Mouse (Mus musculus): Measurements from ENCODE around the gene Swap70. TPM values are rescaled to one million over a fixed set of nuclear protein-coding genes. Genes with fewer than 3 reads are reported as not detected.

The Swap70 gene
- polyA plus RNA-seq, 1 experiment from 2014 or later: 22.3 TPM

DNA sequence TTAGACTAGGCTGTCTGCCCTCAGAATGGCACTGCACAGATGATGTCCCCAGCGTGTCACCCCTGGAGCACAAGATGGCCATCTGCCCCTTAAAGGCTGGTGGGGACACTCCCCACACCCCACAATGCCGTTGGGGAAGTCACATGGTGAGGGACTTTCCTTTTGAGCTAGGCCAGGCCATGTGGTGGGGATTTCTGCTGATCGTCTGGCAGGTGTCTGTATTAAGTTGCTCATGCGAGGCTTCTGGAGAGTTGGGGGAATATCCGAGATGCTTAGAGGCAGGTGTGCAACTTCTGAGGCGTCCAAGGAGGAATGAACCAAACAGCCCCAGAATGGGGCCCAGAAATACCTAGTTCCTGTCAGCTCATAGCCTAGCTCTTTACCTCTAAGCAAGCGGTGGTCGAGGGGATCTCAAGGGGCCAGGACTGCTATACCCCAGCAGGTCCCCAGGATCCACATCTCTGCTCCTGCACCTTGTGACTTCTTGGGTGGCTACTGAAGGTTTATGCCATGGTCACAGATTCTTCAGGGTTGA lies 64.8 kb downstream of the Swap70 start:
- Histone ChIP-seq H3K36me3 (ENCODE audit: control insufficient read depth, insufficient read depth) (peaks cover 9% of the 10 kb centered on the region; the same call in 1 of the 2 replicates), H3K4me3 (ENCODE audit: low read length) (no peak overlapping the region), H3K27ac (ENCODE audit: low read length) (no peak overlapping the region), H3K4me1 (ENCODE audit: control insufficient read depth, insufficient read depth, low read length) (peaks cover 26% of the 10 kb centered on the region), H3K4me2 (ENCODE audit: low read depth, low read length) (no peak overlapping the region), H3K9ac (ENCODE audit: low read length) (no peak overlapping the region), H3K27me3 (ENCODE audit: control insufficient read depth, insufficient read depth, low read length) (no peaks in the 10 kb centered on the region), H3K9me3 (replicated peaks; ENCODE audit: control insufficient read depth, low read length) (no peaks in the 10 kb centered on the region)
- 69% methylated on average over 8 of the region's 8 CpGs for WGBS
- ATAC-seq (replicated peaks; ENCODE audit: extremely low read depth, insufficient read depth, low FRiP score): no peak

DNA sequence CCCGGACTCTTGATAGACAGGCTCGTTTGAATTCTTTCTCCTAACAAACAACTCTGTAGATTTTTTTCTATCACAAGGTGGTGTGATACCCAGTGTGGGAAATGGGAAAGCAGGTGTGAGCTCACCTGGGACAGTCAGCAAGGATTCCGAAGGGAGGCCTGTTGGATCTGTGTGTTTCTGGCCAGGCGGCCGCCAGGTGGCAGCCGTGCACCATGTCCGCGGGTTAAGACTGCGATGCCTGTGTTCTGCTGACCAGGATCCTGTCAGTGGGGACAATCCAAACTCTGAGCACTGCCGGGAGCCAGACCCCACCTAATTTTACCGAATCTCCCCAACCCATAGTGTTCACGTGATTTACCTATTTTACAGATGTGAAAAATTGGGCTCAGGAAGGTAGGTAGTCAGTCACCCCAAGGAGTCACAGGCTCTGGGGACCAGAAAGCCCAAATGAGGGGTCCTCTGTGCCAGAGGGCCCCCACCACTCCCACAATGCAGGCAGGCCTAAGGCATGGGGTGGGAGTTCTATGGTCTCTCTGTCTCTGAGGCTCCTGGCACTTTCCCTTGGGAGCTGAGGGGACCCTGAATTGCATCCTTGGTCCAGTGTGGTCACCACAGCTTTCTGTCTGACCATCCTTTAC lies 65.4 kb downstream of the Swap70 start:
- no peak overlapping the region; the same call in 1 of the 2 replicates for H3K4me2 ChIP-seq (ENCODE audit: low read depth, low read length)
- peak; percentile 47 for ATAC-seq (replicated peaks; ENCODE audit: extremely low read depth, insufficient read depth, low FRiP score)
- H3K9ac ChIP-seq (ENCODE audit: low read length): 0 out of 2 replicates have a peak overlapping the region, but pooled peaks have one; percentile 49
- H3K9me3 ChIP-seq (replicated peaks; ENCODE audit: control insufficient read depth, low read length): no peaks in the 10 kb centered on the region
- peak overlapping the region; percentile 69 for H3K27ac ChIP-seq (ENCODE audit: low read length)
- 7% methylated on average over 12 of the region's 12 CpGs for WGBS
- peaks cover 26% of the 10 kb centered on the region for H3K4me1 ChIP-seq (ENCODE audit: control insufficient read depth, insufficient read depth, low read length)
- H3K27me3 ChIP-seq (ENCODE audit: control insufficient read depth, insufficient read depth, low read length): no peaks in the 10 kb centered on the region
- peaks cover 2% of the 10 kb centered on the region; the same call in 1 of the 2 replicates for H3K36me3 ChIP-seq (ENCODE audit: control insufficient read depth, insufficient read depth)
- H3K4me3 ChIP-seq (ENCODE audit: low read length): no peak overlapping the region

DNA sequence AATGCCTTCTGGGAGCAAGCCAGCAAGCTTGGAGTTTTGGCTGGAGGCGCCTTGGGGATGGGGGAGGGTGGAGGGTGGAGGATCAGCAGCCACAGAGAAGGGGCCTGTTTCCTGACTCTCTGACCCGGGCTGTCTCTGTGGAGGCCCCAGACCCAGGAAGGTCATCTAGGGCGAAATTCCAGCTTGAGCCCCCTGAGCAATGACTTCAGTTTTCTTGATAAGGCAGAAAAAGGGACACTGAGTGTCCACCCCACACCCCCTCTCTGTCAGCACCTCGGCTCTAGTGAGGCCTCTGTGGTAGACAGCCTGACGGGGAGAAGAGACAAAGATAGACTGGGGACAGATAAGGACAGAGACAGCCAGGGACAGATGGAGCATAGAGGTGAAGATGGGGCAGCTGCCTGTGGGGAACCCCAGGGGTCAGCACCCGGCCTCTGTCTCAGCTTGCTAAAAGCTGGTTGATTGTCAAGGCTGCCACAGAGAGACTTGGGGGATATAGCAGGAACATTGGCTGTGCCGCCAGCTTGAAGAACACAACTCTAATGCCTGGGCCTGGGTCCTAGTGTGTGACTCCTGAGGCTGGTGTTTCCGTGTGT lies 66.1 kb downstream of the Swap70 start:
- no peak overlapping the region for H3K4me2 ChIP-seq (ENCODE audit: low read depth, low read length)
- no peak overlapping the region for H3K4me3 ChIP-seq (ENCODE audit: low read length)
- no peaks in the 10 kb centered on the region for H3K27me3 ChIP-seq (ENCODE audit: control insufficient read depth, insufficient read depth, low read length)
- H3K36me3 ChIP-seq (ENCODE audit: control insufficient read depth, insufficient read depth): no peaks in the 10 kb centered on the region
- H3K9ac ChIP-seq (ENCODE audit: low read length): peak overlapping the region; percentile 49
- WGBS: 42% methylated on average over 8 of the region's 8 CpGs
- ATAC-seq (replicated peaks; ENCODE audit: extremely low read depth, insufficient read depth, low FRiP score): peak; percentile 43; the same call in 1 of the 2 replicates
- H3K4me1 ChIP-seq (ENCODE audit: control insufficient read depth, insufficient read depth, low read length): peaks cover 26% of the 10 kb centered on the region
- peak overlapping the region; percentile 69 for H3K27ac ChIP-seq (ENCODE audit: low read length)
- no peaks in the 10 kb centered on the region for H3K9me3 ChIP-seq (replicated peaks; ENCODE audit: control insufficient read depth, low read length)

- Histone ChIP-seq H3K9ac (ENCODE audit: low read length) (peak overlapping the region; percentile 49; the same call in 1 of the 2 replicates), H3K27me3 (ENCODE audit: control insufficient read depth, insufficient read depth, low read length) (no peaks in the 10 kb centered on the region), H3K4me1 (ENCODE audit: control insufficient read depth, insufficient read depth, low read length) (peaks cover 26% of the 10 kb centered on the region), H3K27ac (ENCODE audit: low read length) (peak overlapping the region; percentile 69), H3K9me3 (replicated peaks; ENCODE audit: control insufficient read depth, low read length) (no peaks in the 10 kb centered on the region), H3K36me3 (ENCODE audit: control insufficient read depth, insufficient read depth) (no peaks in the 10 kb centered on the region), H3K4me3 (ENCODE audit: low read length) (no peak overlapping the region), H3K4me2 (ENCODE audit: low read depth, low read length) (no peak overlapping the region)
- no peak for ATAC-seq (replicated peaks; ENCODE audit: extremely low read depth, insufficient read depth, low FRiP score)
- 70% methylated on average over 4 of the region's 4 CpGs for WGBS
Observed at GRCm38 (mm10) chr7:110288191-110288604, 66.7 kb downstream of the Swap70 start.

GRCm38 (mm10) chr7:110288731-110289191 lies 67.2 kb downstream of the Swap70 start:
- Histone ChIP-seq H3K4me3 (ENCODE audit: low read length) (no peak overlapping the region), H3K9ac (ENCODE audit: low read length) (0 out of 2 replicates have a peak overlapping the region, but pooled peaks have one; percentile 47), H3K27ac (ENCODE audit: low read length) (peak overlapping the region; percentile 69), H3K36me3 (ENCODE audit: control insufficient read depth, insufficient read depth) (no peaks in the 10 kb centered on the region), H3K9me3 (replicated peaks; ENCODE audit: control insufficient read depth, low read length) (no peaks in the 10 kb centered on the region), H3K4me1 (ENCODE audit: control insufficient read depth, insufficient read depth, low read length) (peaks cover 26% of the 10 kb centered on the region), H3K4me2 (ENCODE audit: low read depth, low read length) (0 out of 2 replicates have a peak overlapping the region, but pooled peaks have one; percentile 2), H3K27me3 (ENCODE audit: control insufficient read depth, insufficient read depth, low read length) (no peaks in the 10 kb centered on the region)
- peak; percentile 79 for ATAC-seq (replicated peaks; ENCODE audit: extremely low read depth, insufficient read depth, low FRiP score)
- 35% methylated on average over 6 of the region's 6 CpGs for WGBS

GRCm38 (mm10) chr7:110289647-110290046 lies 68.1 kb downstream of the Swap70 start:
- Histone ChIP-seq H3K4me1 (ENCODE audit: control insufficient read depth, insufficient read depth, low read length) (peaks cover 26% of the 10 kb centered on the region), H3K4me2 (ENCODE audit: low read depth, low read length) (no peak overlapping the region), H3K9me3 (replicated peaks; ENCODE audit: control insufficient read depth, low read length) (no peaks in the 10 kb centered on the region), H3K4me3 (ENCODE audit: low read length) (no peak overlapping the region), H3K36me3 (ENCODE audit: control insufficient read depth, insufficient read depth) (no peaks in the 10 kb centered on the region), H3K9ac (ENCODE audit: low read length) (no peak overlapping the region), H3K27me3 (ENCODE audit: control insufficient read depth, insufficient read depth, low read length) (no peaks in the 10 kb centered on the region), H3K27ac (ENCODE audit: low read length) (no peak overlapping the region; the same call in 1 of the 2 replicates)
- ATAC-seq (replicated peaks; ENCODE audit: extremely low read depth, insufficient read depth, low FRiP score): no peak
- WGBS: 69% methylated on average over 4 of the region's 4 CpGs

DNA sequence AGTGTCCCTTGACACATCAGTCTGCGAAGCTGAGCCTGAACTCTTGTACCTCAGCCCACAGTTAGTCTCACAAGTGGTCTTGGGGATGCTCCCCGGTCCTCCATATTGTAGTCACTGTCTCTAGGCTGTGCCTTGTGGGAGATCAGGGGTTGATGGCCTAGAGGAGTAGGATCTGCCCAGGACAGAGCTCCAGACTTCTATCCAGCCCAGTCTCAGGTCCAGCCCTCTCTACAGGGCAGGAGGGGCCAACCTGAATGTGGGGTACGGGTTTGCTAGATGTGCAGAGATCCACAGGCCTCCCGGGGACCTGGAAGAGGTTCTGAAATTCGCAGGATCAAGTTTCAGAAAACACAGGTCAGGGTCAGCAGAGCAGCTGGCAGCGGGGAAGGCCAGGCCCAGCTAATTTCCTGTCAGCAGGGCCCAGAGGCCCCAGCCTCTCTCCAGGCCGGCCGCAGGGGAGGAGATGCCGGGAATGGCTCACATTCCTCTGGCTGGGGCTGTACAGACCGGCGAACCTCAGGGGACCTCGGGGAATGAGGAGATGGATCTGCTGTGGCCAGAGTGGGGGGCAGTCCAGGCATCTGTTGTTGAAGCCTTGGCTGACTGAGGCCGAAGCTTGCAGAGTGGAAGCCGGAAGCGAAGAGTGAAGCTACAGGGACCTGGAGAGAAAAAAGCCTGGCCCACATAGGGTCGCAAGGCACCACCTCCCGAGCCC lies 75.5 kb downstream of the Swap70 start:
- H3K4me1 ChIP-seq (ENCODE audit: control insufficient read depth, insufficient read depth, low read length): peaks cover 15% of the 10 kb centered on the region
- H3K27ac ChIP-seq (ENCODE audit: low read length): peak overlapping the region; percentile 86
- no peaks in the 10 kb centered on the region for H3K9me3 ChIP-seq (replicated peaks; ENCODE audit: control insufficient read depth, low read length)
- WGBS: 22% methylated on average over 17 of the region's 17 CpGs
- H3K27me3 ChIP-seq (ENCODE audit: control insufficient read depth, insufficient read depth, low read length): no peaks in the 10 kb centered on the region
- peak; percentile 90 for ATAC-seq (replicated peaks; ENCODE audit: extremely low read depth, insufficient read depth, low FRiP score)
- H3K4me3 ChIP-seq (ENCODE audit: low read length): no peak overlapping the region
- no peaks in the 10 kb centered on the region for H3K36me3 ChIP-seq (ENCODE audit: control insufficient read depth, insufficient read depth)
- H3K9ac ChIP-seq (ENCODE audit: low read length): peak overlapping the region; percentile 56
- H3K4me2 ChIP-seq (ENCODE audit: low read depth, low read length): peak overlapping the region; percentile 24

- no peak; the same call in 1 of the 2 replicates for ATAC-seq (replicated peaks; ENCODE audit: extremely low read depth, insufficient read depth, low FRiP score)
Observed at GRCm38 (mm10) chr7:110297611-110298010, 76.1 kb downstream of the Swap70 start.

More at GRCm38 (mm10) chr7:110297611-110298010, 76.1 kb downstream of the Swap70 start:
- Histone ChIP-seq H3K9me3 (replicated peaks; ENCODE audit: control insufficient read depth, low read length) (no peaks in the 10 kb centered on the region), H3K27ac (ENCODE audit: low read length) (peak overlapping the region; percentile 86), H3K4me3 (ENCODE audit: low read length) (no peak overlapping the region), H3K4me1 (ENCODE audit: control insufficient read depth, insufficient read depth, low read length) (peaks cover 15% of the 10 kb centered on the region), H3K27me3 (ENCODE audit: control insufficient read depth, insufficient read depth, low read length) (no peaks in the 10 kb centered on the region), H3K4me2 (ENCODE audit: low read depth, low read length) (peak overlapping the region; percentile 24), H3K9ac (ENCODE audit: low read length) (peak overlapping the region; percentile 56), H3K36me3 (ENCODE audit: control insufficient read depth, insufficient read depth) (no peaks in the 10 kb centered on the region)
- WGBS: 40% methylated on average over 4 of the region's 4 CpGs
